Mouse (Mus musculus): ENCODE measurements around the gene Opa3. TPM values are rescaled to one million over a fixed set of nuclear protein-coding genes. Genes with fewer than 3 reads are reported as not detected.

Gene Opa3
- 10 to 100 TPM; 53.4 to 57.7 TPM for total RNA-seq (2021)

GRCm38 (mm10) chr7:19227883-19228792 lies at the start of gene Opa3:
Gene Opa3 (plus strand): TSS chr7:19228334.
- intact Hi-C loops (cut with DNase I) = loop anchor here (2.0 kb wide), 1 partner anchor 15 kb away; the partner anchor contains the start of gene Gpr4
- peak; percentile 99 to 100 for DNase-seq

- DNase-seq = peak; percentile 76 to 84
- intact Hi-C loops (cut with DNase I) = loop anchor here (1.0 to 5.0 kb wide), 5 partner anchors 18 to 164 kb away; partner anchors contain the start of genes Ercc1, Ppm1n and Rtn2
Measured at GRCm38 (mm10) chr7:19178443-19179092, 49.6 kb upstream of the Opa3 start.

GRCm38 (mm10) chr7:19179173-19179572 lies 49.0 kb upstream of the Opa3 start:
- DNase-seq = peak; percentile 72
- intact Hi-C loops (cut with DNase I) = loop anchor here (2.0 to 5.0 kb wide), 4 partner anchors 18 to 163 kb away; partner anchors contain the start of genes Ercc1, Ppm1n and Rtn2

GRCm38 (mm10) chr7:19179936-19180335 lies 48.2 kb upstream of the Opa3 start:
- intact Hi-C loops (cut with DNase I) = loop anchor here (2.0 to 5.0 kb wide), 4 partner anchors 17 to 162 kb away; partner anchors contain the start of genes Ercc1, Ppm1n and Rtn2
- no peak for DNase-seq

- intact Hi-C loops (cut with DNase I) = no loop called here
- DNase-seq = peak; percentile 52 to 63
Measured at GRCm38 (mm10) chr7:19180862-19181429, 47.2 kb upstream of the Opa3 start.

- peak; percentile 53 to 58 for DNase-seq
- intact Hi-C loops (cut with DNase I) = no loop called here
Measured at GRCm38 (mm10) chr7:19184250-19184649, 43.9 kb upstream of the Opa3 start.

GRCm38 (mm10) chr7:19184758-19185157 lies 43.4 kb upstream of the Opa3 start:
- intact Hi-C loops (cut with DNase I) = no loop called here
- peak in 1 of 2 experiments; percentile 45 for DNase-seq

GRCm38 (mm10) chr7:19194676-19195075 lies 33.5 kb upstream of the Opa3 start:
- intact Hi-C loops (cut with DNase I) = no loop called here
- DNase-seq = no peak

- intact Hi-C loops (cut with DNase I) = loop anchor here (2.0 kb wide), 1 partner anchor 18 kb away; no protein-coding TSS in a partner anchor
- DNase-seq = peak; percentile 34 to 67
Measured at GRCm38 (mm10) chr7:19196676-19197075, 31.5 kb upstream of the Opa3 start.

GRCm38 (mm10) chr7:19197985-19198384 lies 30.1 kb upstream of the Opa3 start:
- no peak for DNase-seq
- intact Hi-C loops (cut with DNase I) = loop anchor here (2.0 kb wide), 1 partner anchor 19 kb away; no protein-coding TSS in a partner anchor

GRCm38 (mm10) chr7:19201660-19202059 lies 26.5 kb upstream of the Opa3 start:
- DNase-seq = no peak
- intact Hi-C loops (cut with DNase I) = no loop called here

- intact Hi-C loops (cut with DNase I) = no loop called here
- DNase-seq = no peak
Measured at GRCm38 (mm10) chr7:19202065-19202850, 25.9 kb upstream of the Opa3 start.

GRCm38 (mm10) chr7:19208201-19208910 lies 19.8 kb upstream of the Opa3 start:
- no peak for DNase-seq
- intact Hi-C loops (cut with DNase I) = loop anchor here (2.0 kb wide), 1 partner anchor 52 kb away; no protein-coding TSS in a partner anchor

GRCm38 (mm10) chr7:19208944-19209472 lies 19.1 kb upstream of the Opa3 start:
- DNase-seq = peak; percentile 66 to 82

GRCm38 (mm10) chr7:19209494-19209893 lies 18.6 kb upstream of the Opa3 start:
- intact Hi-C loops (cut with DNase I) = loop anchor here (1.0 to 2.0 kb wide), 2 partner anchors 31 to 53 kb away; no protein-coding TSS in a partner anchor

More at GRCm38 (mm10) chr7:19208944-19209472, 19.1 kb upstream of the Opa3 start:
- intact Hi-C loops (cut with DNase I) = loop anchor here (1.0 to 2.0 kb wide), 2 partner anchors 31 to 52 kb away; no protein-coding TSS in a partner anchor

GRCm38 (mm10) chr7:19210010-19210409 lies 18.1 kb upstream of the Opa3 start:
- no peak for DNase-seq
- intact Hi-C loops (cut with DNase I) = no loop called here

More at GRCm38 (mm10) chr7:19209494-19209893, 18.6 kb upstream of the Opa3 start:
- no peak for DNase-seq

- intact Hi-C loops (cut with DNase I) = no loop called here
- DNase-seq = peak in 1 of 2 experiments; percentile 19
Measured at GRCm38 (mm10) chr7:19211041-19211675, 17.0 kb upstream of the Opa3 start.

Measured in heart, postnatal 10 days (tissue).